Mouse (Mus musculus): Measurements from ENCODE around the gene Mthfsd. TPM values are rescaled to one million over a fixed set of nuclear protein-coding genes. Genes with fewer than 3 reads are reported as not detected.

The Mthfsd gene
- polyA plus RNA-seq, 1 experiment: 38.9 TPM

DNA sequence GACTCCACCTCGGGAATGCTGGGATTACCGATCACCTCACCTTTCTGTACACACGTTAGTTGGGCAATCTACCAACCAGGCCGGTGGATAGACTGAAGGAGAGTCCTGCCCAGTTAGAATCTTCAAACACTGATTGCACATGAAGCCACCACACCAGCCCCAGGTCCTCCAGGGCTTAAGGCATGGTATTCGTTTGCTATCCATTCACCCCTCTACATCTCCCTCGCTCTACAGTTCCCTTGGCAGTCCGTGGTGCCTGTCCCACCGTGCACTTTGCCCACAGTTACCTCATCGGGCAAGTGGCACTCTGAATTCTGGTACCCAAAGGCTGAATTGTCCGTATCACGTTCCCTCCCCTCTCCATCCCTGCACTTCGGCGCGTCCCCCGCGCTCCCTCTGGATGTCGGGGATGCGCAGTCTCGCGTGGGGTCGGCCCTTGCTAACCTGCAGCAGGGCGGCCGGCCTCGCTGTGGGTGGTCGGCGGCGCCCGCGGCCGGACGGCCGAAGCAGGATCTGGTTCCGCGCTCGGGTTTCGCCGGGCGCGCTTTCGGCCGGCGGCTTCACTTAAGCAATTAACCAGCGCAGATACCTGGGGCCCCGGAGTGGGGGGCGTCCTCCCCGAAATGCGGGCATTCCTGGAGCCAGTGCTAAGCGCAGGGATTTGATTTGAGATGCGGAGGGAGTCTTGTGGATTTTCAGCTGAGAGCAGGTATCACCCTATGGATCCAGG is 27.7 kb downstream of the Mthfsd start:
- Histone ChIP-seq H3K4me3 (ENCODE audit: low read depth, low read length) (no peak overlapping the region), H3K4me1 (ENCODE audit: control insufficient read depth, insufficient read depth, low read length) (no peaks in the 10 kb centered on the region), H3K27me3 (ENCODE audit: control insufficient read depth, insufficient read depth, low read length, poor library complexity, severe bottlenecking) (peaks cover 66% of the 10 kb centered on the region), H3K9me3 (replicated peaks; ENCODE audit: control insufficient read depth, insufficient read depth, low read length, poor library complexity, severe bottlenecking) (no peaks in the 10 kb centered on the region), H3K27ac (ENCODE audit: insufficient read depth, low read length) (no peak overlapping the region), H3K36me3 (ENCODE audit: control insufficient read depth, insufficient read depth, low read length, poor library complexity, severe bottlenecking) (no peaks in the 10 kb centered on the region), H3K9ac (ENCODE audit: low read depth, poor library complexity, severe bottlenecking) (no peak overlapping the region)
- TF ChIP-seq CTCF (IDR thresholded peaks at IDR 0.05; ENCODE audit: low read depth, low read length): no peak
- no peak for TF ChIP-seq EP300 (IDR thresholded peaks at IDR 0.05; ENCODE audit: insufficient read depth, low read depth, low read length)
- TF ChIP-seq POLR2A (IDR thresholded peaks at IDR 0.05; ENCODE audit: insufficient read depth, low read length): no peak

- TF ChIP-seq CTCF (IDR thresholded peaks at IDR 0.05; ENCODE audit: low read depth, low read length): no peak
- TF ChIP-seq POLR2A (IDR thresholded peaks at IDR 0.05; ENCODE audit: insufficient read depth, low read length): no peak
- TF ChIP-seq EP300 (IDR thresholded peaks at IDR 0.05; ENCODE audit: insufficient read depth, low read depth, low read length): no peak
- Histone ChIP-seq H3K4me1 (ENCODE audit: control insufficient read depth, insufficient read depth, low read length) (no peaks in the 10 kb centered on the region), H3K36me3 (ENCODE audit: control insufficient read depth, insufficient read depth, low read length, poor library complexity, severe bottlenecking) (no peaks in the 10 kb centered on the region), H3K4me3 (ENCODE audit: low read depth, low read length) (no peak overlapping the region), H3K27me3 (ENCODE audit: control insufficient read depth, insufficient read depth, low read length, poor library complexity, severe bottlenecking) (peaks cover 66% of the 10 kb centered on the region), H3K9me3 (replicated peaks; ENCODE audit: control insufficient read depth, insufficient read depth, low read length, poor library complexity, severe bottlenecking) (no peaks in the 10 kb centered on the region), H3K9ac (ENCODE audit: low read depth, poor library complexity, severe bottlenecking) (no peak overlapping the region), H3K27ac (ENCODE audit: insufficient read depth, low read length) (no peak overlapping the region)
Observed at GRCm38 (mm10) chr8:121079944-121080343, 28.2 kb downstream of the Mthfsd start.

- H3K27ac ChIP-seq (ENCODE audit: insufficient read depth, low read length): no peak overlapping the region
- TF ChIP-seq EP300 (IDR thresholded peaks at IDR 0.05; ENCODE audit: insufficient read depth, low read depth, low read length): no peak
- no peak for TF ChIP-seq CTCF (IDR thresholded peaks at IDR 0.05; ENCODE audit: low read depth, low read length)
- TF ChIP-seq POLR2A (IDR thresholded peaks at IDR 0.05; ENCODE audit: insufficient read depth, low read length): no peak
- no peaks in the 10 kb centered on the region for H3K36me3 ChIP-seq (ENCODE audit: control insufficient read depth, insufficient read depth, low read length, poor library complexity, severe bottlenecking)
- H3K4me3 ChIP-seq (ENCODE audit: low read depth, low read length): no peak overlapping the region
- peaks cover 64% of the 10 kb centered on the region for H3K27me3 ChIP-seq (ENCODE audit: control insufficient read depth, insufficient read depth, low read length, poor library complexity, severe bottlenecking)
- H3K9me3 ChIP-seq (replicated peaks; ENCODE audit: control insufficient read depth, insufficient read depth, low read length, poor library complexity, severe bottlenecking): no peaks in the 10 kb centered on the region
- H3K9ac ChIP-seq (ENCODE audit: low read depth, poor library complexity, severe bottlenecking): no peak overlapping the region
- no peaks in the 10 kb centered on the region for H3K4me1 ChIP-seq (ENCODE audit: control insufficient read depth, insufficient read depth, low read length)
Observed at GRCm38 (mm10) chr8:121079201-121079600, 29.0 kb downstream of the Mthfsd start.

DNA sequence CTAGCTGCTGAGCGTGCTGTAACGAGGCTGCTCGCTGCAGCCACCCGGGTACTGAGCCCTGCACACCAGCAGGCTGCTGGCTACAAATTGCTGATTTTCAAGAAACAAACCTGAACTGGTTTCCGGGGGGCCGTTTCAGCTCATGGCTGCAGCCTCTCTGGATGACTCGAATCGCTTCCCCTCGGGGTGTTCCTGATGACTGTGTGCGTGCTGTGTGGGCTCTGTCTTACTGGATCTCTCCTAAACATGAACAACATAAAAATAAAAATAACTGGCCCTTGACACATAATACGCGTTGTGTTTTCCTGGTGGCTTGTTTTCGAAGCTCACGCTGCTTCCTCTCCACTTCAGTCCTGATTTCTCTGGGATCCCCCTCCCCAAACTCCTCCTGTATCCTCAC is 29.5 kb downstream of the Mthfsd start:
- no peaks in the 10 kb centered on the region for H3K4me1 ChIP-seq (ENCODE audit: control insufficient read depth, insufficient read depth, low read length)
- no peak overlapping the region for H3K9ac ChIP-seq (ENCODE audit: low read depth, poor library complexity, severe bottlenecking)
- no peak overlapping the region for H3K4me3 ChIP-seq (ENCODE audit: low read depth, low read length)
- H3K36me3 ChIP-seq (ENCODE audit: control insufficient read depth, insufficient read depth, low read length, poor library complexity, severe bottlenecking): no peaks in the 10 kb centered on the region
- H3K27me3 ChIP-seq (ENCODE audit: control insufficient read depth, insufficient read depth, low read length, poor library complexity, severe bottlenecking): peaks cover 59% of the 10 kb centered on the region
- H3K27ac ChIP-seq (ENCODE audit: insufficient read depth, low read length): no peak overlapping the region
- no peak for TF ChIP-seq CTCF (IDR thresholded peaks at IDR 0.05; ENCODE audit: low read depth, low read length)
- TF ChIP-seq POLR2A (IDR thresholded peaks at IDR 0.05; ENCODE audit: insufficient read depth, low read length): no peak
- no peak for TF ChIP-seq EP300 (IDR thresholded peaks at IDR 0.05; ENCODE audit: insufficient read depth, low read depth, low read length)
- no peaks in the 10 kb centered on the region for H3K9me3 ChIP-seq (replicated peaks; ENCODE audit: control insufficient read depth, insufficient read depth, low read length, poor library complexity, severe bottlenecking)

- Histone ChIP-seq H3K9ac (ENCODE audit: low read depth, poor library complexity, severe bottlenecking) (no peak overlapping the region), H3K27me3 (ENCODE audit: control insufficient read depth, insufficient read depth, low read length, poor library complexity, severe bottlenecking) (peaks cover 48% of the 10 kb centered on the region), H3K27ac (ENCODE audit: insufficient read depth, low read length) (no peak overlapping the region), H3K36me3 (ENCODE audit: control insufficient read depth, insufficient read depth, low read length, poor library complexity, severe bottlenecking) (no peaks in the 10 kb centered on the region), H3K4me3 (ENCODE audit: low read depth, low read length) (no peak overlapping the region), H3K9me3 (replicated peaks; ENCODE audit: control insufficient read depth, insufficient read depth, low read length, poor library complexity, severe bottlenecking) (no peaks in the 10 kb centered on the region), H3K4me1 (ENCODE audit: control insufficient read depth, insufficient read depth, low read length) (no peaks in the 10 kb centered on the region)
- TF ChIP-seq POLR2A (IDR thresholded peaks at IDR 0.05; ENCODE audit: insufficient read depth, low read length) (no peak), CTCF (IDR thresholded peaks at IDR 0.05; ENCODE audit: low read depth, low read length) (no peak), EP300 (IDR thresholded peaks at IDR 0.05; ENCODE audit: insufficient read depth, low read depth, low read length) (no peak)
Observed at GRCm38 (mm10) chr8:121076555-121076954, 31.6 kb downstream of the Mthfsd start.

- H3K27ac ChIP-seq (ENCODE audit: insufficient read depth, low read length): no peak overlapping the region
- TF ChIP-seq POLR2A (IDR thresholded peaks at IDR 0.05; ENCODE audit: insufficient read depth, low read length) (no peak), EP300 (IDR thresholded peaks at IDR 0.05; ENCODE audit: insufficient read depth, low read depth, low read length) (no peak), CTCF (IDR thresholded peaks at IDR 0.05; ENCODE audit: low read depth, low read length) (no peak)
- H3K27me3 ChIP-seq (ENCODE audit: control insufficient read depth, insufficient read depth, low read length, poor library complexity, severe bottlenecking): peaks cover 42% of the 10 kb centered on the region
- H3K4me3 ChIP-seq (ENCODE audit: low read depth, low read length): no peak overlapping the region
- no peaks in the 10 kb centered on the region for H3K36me3 ChIP-seq (ENCODE audit: control insufficient read depth, insufficient read depth, low read length, poor library complexity, severe bottlenecking)
- H3K9me3 ChIP-seq (replicated peaks; ENCODE audit: control insufficient read depth, insufficient read depth, low read length, poor library complexity, severe bottlenecking): no peaks in the 10 kb centered on the region
- H3K9ac ChIP-seq (ENCODE audit: low read depth, poor library complexity, severe bottlenecking): no peak overlapping the region
- no peaks in the 10 kb centered on the region for H3K4me1 ChIP-seq (ENCODE audit: control insufficient read depth, insufficient read depth, low read length)
Observed at GRCm38 (mm10) chr8:121075936-121076335, 32.3 kb downstream of the Mthfsd start.
